Comparison of ENCODE assay signal across 24 mouse cellular contexts in the genomic region with DNA sequence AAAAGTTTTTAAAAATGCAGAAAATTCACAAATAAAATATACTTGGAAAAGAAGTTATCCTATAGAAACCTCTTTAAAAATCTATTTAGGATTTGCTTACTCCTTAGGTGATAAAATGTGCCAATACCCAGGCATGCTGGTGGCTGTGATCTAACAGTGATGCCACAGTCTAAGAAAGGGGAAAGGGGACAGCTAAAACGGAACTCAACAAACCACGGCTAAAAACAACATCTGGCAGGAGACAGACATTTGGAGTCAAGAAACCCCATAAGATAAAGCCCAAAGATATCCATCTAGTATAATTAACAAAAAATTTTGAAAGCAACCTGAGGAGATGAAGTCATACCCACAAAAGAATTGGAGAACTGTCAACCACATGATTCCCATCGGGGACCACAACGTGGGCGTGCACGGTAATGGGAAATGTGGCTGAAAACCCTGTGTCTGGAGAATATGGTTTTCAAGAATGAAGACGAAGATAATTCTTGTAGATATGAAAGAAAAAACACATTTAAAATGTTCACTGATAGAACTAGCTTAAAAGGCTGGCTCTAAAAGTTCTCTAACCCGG.
DNase-seq lines count a peak whose midpoint lies in the region; ATAC-seq and TF ChIP-seq lines count a peak whose summit lies in the region.
"Had no signal": no experiment of that assay in that cellular context is flagged by ENCODE, and none has a peak within 500 bp of the region (broad histone marks: within the 10 kb centered on the region; RNA-seq: fewer than 3 reads in every experiment).

No protein-coding gene starts in this region.

- peaks cover 7% of the 10 kb centered on the region for H3K4me1 ChIP-seq in midbrain, embryonic 16.5 days (ENCODE audit: control insufficient read depth, insufficient read depth, low read length)

- no peak overlapping the region for H3K9ac ChIP-seq in midbrain, embryonic 16.5 days (ENCODE audit: low read depth, low read length)
- H3K9ac ChIP-seq: embryonic facial prominence, embryonic 15.5 days; forebrain, embryonic 15.5 days; heart, embryonic 12.5 days; hindbrain, embryonic 15.5 days had no signal

- H3K79me2 ChIP-seq in myocyte (ENCODE audit: control insufficient read depth, insufficient read depth): peaks cover 54% of the 10 kb centered on the region

- no peak overlapping the region for H3K4me3 ChIP-seq in myocyte
- H3K4me3 ChIP-seq in midbrain, embryonic 16.5 days (ENCODE audit: low read depth, low read length): no peak overlapping the region
- H3K4me3 ChIP-seq: embryonic facial prominence, embryonic 15.5 days; erythroblast, embryonic 14.5 days; forebrain, embryonic 15.5 days; heart, embryonic 12.5 days; hindbrain, embryonic 15.5 days had no signal

- no peak overlapping the region for H3K27ac ChIP-seq in midbrain, embryonic 16.5 days (ENCODE audit: low read length)
- H3K27ac ChIP-seq: embryonic facial prominence, embryonic 15.5 days; forebrain, embryonic 15.5 days; hindbrain, embryonic 15.5 days had no signal

- H3K27me3 ChIP-seq in myocyte (ENCODE audit: control insufficient read depth, insufficient read depth, insufficient read length): no peaks in the 10 kb centered on the region
- no peaks in the 10 kb centered on the region for H3K27me3 ChIP-seq in midbrain, embryonic 16.5 days (ENCODE audit: control insufficient read depth, insufficient read depth, low read depth, low read length)
- H3K27me3 ChIP-seq: embryonic facial prominence, embryonic 15.5 days; forebrain, embryonic 15.5 days; heart, embryonic 12.5 days; hindbrain, embryonic 15.5 days; Patski had no signal

- no peak for TF ChIP-seq POLR2A in myocyte (IDR thresholded peaks at IDR 0.05; ENCODE audit: insufficient read length, low read depth)

- peak overlapping the region; percentile 72 for H3K4me2 ChIP-seq in myocyte (ENCODE audit: low read depth)
- no peak overlapping the region for H3K4me2 ChIP-seq in midbrain, embryonic 16.5 days (ENCODE audit: low read length)
- H3K4me2 ChIP-seq: embryonic facial prominence, embryonic 15.5 days; forebrain, embryonic 15.5 days; heart, embryonic 12.5 days; hindbrain, embryonic 15.5 days had no signal

- DNase-seq in thymus, postnatal 0 days (ENCODE audit: low spot score): peak; percentile 4
- DNase-seq in thymus, postnatal 25 days: no peak
- DNase-seq in c-Kit-positive CD71-negative TER-119-negative erythroid progenitor cells, embryonic 14.5 days (ENCODE audit: low read depth): peak; percentile 13
- peak; percentile 3 for DNase-seq in induced T-regulatory cell, adult 2 months (ENCODE audit: low read depth)
- DNase-seq in liver: no peak
- DNase-seq in adrenal gland, adult 8-10 months: no peak
- DNase-seq: adrenal gland, adult 2 months; adrenal gland, postnatal 36 days; cerebellum, adult 11 months; cerebellum, adult 9-11 months; cerebellum, postnatal 36 days; embryo, embryonic 11 days; gastrocnemius, postnatal 14 days had no signal

- WGBS in midbrain, embryonic 16.5 days: 94% methylated on average over 8 of the region's 8 CpGs

- peaks cover 26% of the 10 kb centered on the region for H3K36me3 ChIP-seq in myocyte (ENCODE audit: control insufficient read depth, insufficient read depth)
- H3K36me3 ChIP-seq in midbrain, embryonic 16.5 days (ENCODE audit: control insufficient read depth, insufficient read depth, low read length): peaks cover 2% of the 10 kb centered on the region; the same call in 1 of the 2 replicates

- no peaks in the 10 kb centered on the region for H3K9me3 ChIP-seq in midbrain, embryonic 16.5 days (replicated peaks; ENCODE audit: control insufficient read depth, low read length, poor library complexity, severe bottlenecking)
- H3K9me3 ChIP-seq: embryonic facial prominence, embryonic 15.5 days; forebrain, embryonic 15.5 days; heart, embryonic 12.5 days; hindbrain, embryonic 15.5 days had no signal

- no peak overlapping the region for H3ac ChIP-seq in myocyte (ENCODE audit: control insufficient read depth, insufficient read length)

- no peak for ATAC-seq in midbrain, embryonic 16.5 days
- ATAC-seq: activated CD4-positive, CD25-positive, alpha-beta regulatory T cell, adult 4 months; forebrain, embryonic 15.5 days; inflammation-experienced regulatory T-cells, adult 6 months; intestine, postnatal 0 days; Patski had no signal

TF ChIP-seq in myocyte, 11 proteins besides CTCF, POLR2A, EP300 and RAD21:
- TF ChIP-seq CEBPB (IDR thresholded peaks at IDR 0.05; ENCODE audit: insufficient read depth, poor library complexity, severe bottlenecking) (0 out of 2 replicates have a peak, but pooled peaks have one; percentile 28), TCF12 (IDR thresholded peaks at IDR 0.05; ENCODE audit: insufficient read depth, poor library complexity, severe bottlenecking) (no peak)
TF ChIP-seq in myocyte: peak in this region for 1.

Comparison
In these comparisons a context has a peak if more than half of its experiments do, and no peak if none do; other contexts are left out.
1. DNase-seq: peak in thymus, postnatal 0 days (single experiment), c-Kit-positive CD71-negative TER-119-negative erythroid progenitor cells, embryonic 14.5 days (single experiment) and induced T-regulatory cell, adult 2 months (single experiment); none in thymus, postnatal 25 days (single experiment), liver (single experiment) and adrenal gland, adult 8-10 months (single experiment).